Mouse (Mus musculus) cortical plate, adult 2 months (tissue): ENCODE measurements around the gene Mblac2.
"Not testable (repeated sequence)": the region's sequence is repeated elsewhere in the genome, so short reads cannot be mapped to it uniquely, and the experiment has no call there.

Experiments
- CTCF ChIP-seq: fragments of 200-500 bp; IDR thresholded peaks from 2 replicates; pipeline ENCODE4 v1.5.1; 2011; ENCODE audit warnings: mild to moderate bottlenecking, control low read depth, low read length; ENCODE audit not compliant: insufficient read depth; ENCODE audit errors: extremely low read depth
- POLR2A ChIP-seq: fragments of 200-500 bp; IDR thresholded peaks from 2 replicates; pipeline ENCODE4 v1.6.1; 2011; ENCODE audit warnings: mild to moderate bottlenecking, low read length, control low read depth; ENCODE audit not compliant: insufficient read depth; ENCODE audit errors: extremely low read depth

DNA sequence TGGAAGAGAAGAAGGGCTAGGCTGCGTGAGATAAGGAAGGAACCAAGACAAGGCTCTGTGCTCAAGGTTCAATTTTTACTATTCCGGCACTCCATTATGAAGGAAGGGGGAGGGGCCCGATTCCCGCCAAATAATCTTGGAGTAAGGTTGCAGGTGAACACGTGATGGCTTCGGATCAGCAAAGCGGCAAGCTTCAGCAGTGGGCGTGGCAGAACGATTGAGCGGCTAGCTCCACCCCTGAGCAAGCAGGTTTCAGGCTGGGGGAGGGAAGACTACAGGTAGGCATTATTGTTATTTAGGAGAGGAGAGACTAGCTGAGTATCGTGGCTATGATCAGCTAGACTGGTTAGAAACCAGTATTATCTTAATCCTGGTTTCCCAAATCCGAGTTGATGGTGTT lies 17.0 kb downstream of the Mblac2 start:
- TF ChIP-seq CTCF, POLR2A: not testable (repeated sequence)
